Mouse (Mus musculus) small intestine, adult 2 months (tissue): ENCODE measurements around the gene D930048N14Rik.

ENCODE experiments used
- CTCF ChIP-seq: fragments of 200-500 bp; IDR thresholded peaks from 2 replicates; pipeline ENCODE4 v1.5.1; 2012; ENCODE audit warnings: low read depth, mild to moderate bottlenecking, control low read depth, inconsistent platforms, low read length, moderate library complexity, mixed read lengths; ENCODE audit not compliant: insufficient replicate concordance, insufficient read length; ENCODE audit errors: extremely low read depth
- POLR2A ChIP-seq: fragments of 200-500 bp; IDR thresholded peaks from 2 replicates; pipeline ENCODE4 v1.6.1; 2012; ENCODE audit warnings: low read depth, mild to moderate bottlenecking, control low read depth, inconsistent platforms, low read length, moderate library complexity

DNA sequence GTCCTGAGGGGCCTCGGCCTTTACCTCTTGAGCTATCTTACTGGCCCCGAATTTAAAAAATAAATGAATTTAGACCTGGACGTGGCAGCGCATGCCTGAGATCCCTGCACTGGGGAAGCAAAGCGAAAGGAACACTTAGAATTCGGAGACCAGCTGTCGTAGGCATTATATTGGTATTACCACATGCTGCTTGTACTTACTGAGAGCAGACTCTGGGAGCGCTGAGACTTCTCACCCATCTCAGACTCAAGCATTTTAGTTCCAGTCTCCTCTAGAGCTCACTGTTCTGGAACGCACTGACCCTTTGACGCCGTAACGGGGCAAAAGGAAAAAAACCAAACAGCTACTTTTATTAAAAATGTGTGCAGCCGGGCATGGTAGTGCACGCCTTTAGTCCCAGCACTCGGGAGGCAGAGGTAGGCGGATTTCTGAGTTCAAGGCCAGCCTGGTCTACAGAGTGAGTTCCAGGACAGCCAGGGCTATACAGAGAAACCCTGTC is 11.2 kb downstream of the D930048N14Rik start:
- TF ChIP-seq CTCF, result no peak
- TF ChIP-seq POLR2A, result no peak
